Mouse (Mus musculus) gastrocnemius, adult 8-10 months (tissue): ENCODE measurements around the gene Tnfrsf14. TPM values are rescaled to one million over a fixed set of nuclear protein-coding genes. Genes with fewer than 3 reads are reported as not detected.

Experiments used
- DNase-seq, 2 experiments: peaks; one replicate each; pipeline ENCODE4 v3.0.0; 2022; ENCODE audit warnings: low spot score in 2 of 2
- total RNA-seq, 4 experiments: library from RNA; stranded (reverse); gene quantifications; 2 replicates each; pipeline ENCODE4 v1.2.4; 2022

Tnfrsf14 gene
- total RNA-seq, 4 experiments from 2014 or later = 1.2 to 3.5 (median 1.9) TPM

DNA sequence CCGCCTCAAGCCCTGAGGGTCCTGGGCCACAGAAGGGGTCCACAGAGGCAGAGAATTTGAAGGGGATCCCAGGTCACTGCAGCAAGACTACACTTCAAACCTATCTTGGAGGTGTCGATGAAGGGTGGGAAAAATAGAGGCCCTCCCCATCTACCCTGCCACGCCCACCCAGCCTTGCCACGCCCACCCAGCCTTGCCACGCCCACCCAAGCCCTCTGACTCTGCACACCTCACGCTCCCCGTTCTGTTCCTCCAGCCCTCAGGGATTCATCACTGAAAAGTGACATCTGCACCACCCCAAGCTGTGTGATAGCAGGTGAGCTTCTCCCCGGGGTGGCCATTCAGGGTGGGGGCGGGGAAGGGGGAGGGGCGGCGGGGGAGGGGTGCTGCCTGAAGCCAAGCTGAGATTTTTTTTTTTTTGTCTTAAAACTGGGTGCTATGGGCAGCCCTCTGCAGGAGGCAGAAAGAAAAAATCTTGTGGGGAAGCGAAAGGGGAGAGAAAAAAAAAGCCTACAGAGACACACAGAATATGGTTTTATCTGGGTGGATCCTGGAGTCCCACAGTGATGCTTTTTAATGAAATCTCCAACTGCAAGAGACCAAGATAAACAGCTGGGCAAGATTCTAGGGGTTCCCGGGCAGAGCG lies 46.2 kb downstream of the Tnfrsf14 start:
- DNase-seq = no peak

- no peak for DNase-seq
These were observed 47.6 kb downstream of the Tnfrsf14 start for GRCm38 (mm10) chr4:154880730-154881129.

- peak; percentile 74 to 78 for DNase-seq
These were observed 50.4 kb downstream of the Tnfrsf14 start for GRCm38 (mm10) chr4:154877864-154878548.

DNA sequence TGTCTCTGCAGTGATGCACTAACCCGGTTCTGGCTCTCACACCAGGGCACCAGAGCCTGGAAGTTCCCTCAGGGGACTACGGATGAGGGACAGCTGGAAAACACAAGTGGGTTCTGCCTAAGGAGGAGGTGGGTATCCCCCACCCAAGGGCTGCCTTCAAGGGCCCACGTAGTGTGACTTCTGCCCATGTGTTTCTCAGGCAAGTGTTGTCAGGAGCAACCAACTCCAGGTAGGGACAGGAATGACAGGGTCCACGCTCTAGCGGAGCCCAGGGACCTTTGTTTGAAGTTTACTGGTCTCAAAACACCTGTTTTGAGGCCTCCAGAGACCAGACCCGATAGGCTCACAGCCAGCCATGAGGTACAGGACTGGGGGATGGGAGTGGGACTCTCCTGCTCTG lies 55.2 kb downstream of the Tnfrsf14 start:
- no peak for DNase-seq

Other genes with a start within 250 kb of the Tnfrsf14 start
- not detected for gene Ttc34, start 91.1 kb downstream of the Tnfrsf14 start, total RNA-seq
- gene Mmel1, start 59.0 kb downstream of the Tnfrsf14 start, total RNA-seq = not detected
- gene Fam213b, start 29.4 kb downstream of the Tnfrsf14 start, total RNA-seq = 10 to 100 TPM; 84.8 to 99.7 (median 97.8) TPM
- not detected for gene Hes5, start 32.4 kb upstream of the Tnfrsf14 start, total RNA-seq
- gene Pank4, start 35.6 kb upstream of the Tnfrsf14 start, total RNA-seq = 10 to 100 TPM; 28.2 to 31.7 (median 31.5) TPM
- gene Plch2, start 128.2 kb upstream of the Tnfrsf14 start, total RNA-seq = under 1 TPM in 3 of 4 experiments, not detected in 1; 0.13 to 0.73 (median 0.15) TPM
- 10 to 100 TPM; 10.4 to 12.4 (median 11.4) TPM for gene Pex10, start 138.5 kb upstream of the Tnfrsf14 start, total RNA-seq
- gene Rer1, start 157.8 kb upstream of the Tnfrsf14 start, total RNA-seq = 10 to 100 TPM; 52.2 to 64.6 (median 59.8) TPM
- 1 to 10 TPM; 1.2 to 2.1 (median 1.4) TPM for gene Morn1, start 158.0 kb upstream of the Tnfrsf14 start, total RNA-seq